Mouse (Mus musculus) MEL-GATA-1-ER (cell line): ENCODE data around the gene Arpc1a.
"Not testable (repeated sequence)": the region's sequence is repeated elsewhere in the genome, so short reads cannot be mapped to it uniquely, and the experiment has no call there.

Experiments used
- DNase-seq: peaks from one replicate; pipeline ENCODE4 v3.0.0-alpha.2; 2012; ENCODE audit warnings: low read depth; ENCODE audit errors: extremely low read depth

Arpc1a gene

DNA sequence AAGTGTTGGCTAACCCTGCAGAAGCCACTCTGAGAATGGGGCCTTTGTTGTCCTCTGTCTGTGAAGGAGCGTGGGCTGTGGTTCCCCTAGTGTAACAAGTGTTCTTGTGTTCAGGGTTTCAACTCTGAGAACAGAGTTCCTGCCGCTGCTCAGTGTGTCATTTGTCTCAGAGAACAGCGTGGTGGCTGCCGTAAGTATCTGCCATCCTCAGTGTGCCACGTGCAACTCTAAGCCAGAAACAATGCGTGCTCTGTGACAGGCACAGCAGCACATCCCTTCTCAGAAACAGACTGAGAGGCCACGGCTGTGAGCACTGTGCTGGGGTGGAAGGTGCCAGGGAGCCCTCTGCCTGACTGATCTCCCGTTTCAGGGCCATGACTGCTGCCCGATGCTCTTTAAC lies 20.7 kb downstream of the Arpc1a start:
- DNase-seq = no peak

DNA sequence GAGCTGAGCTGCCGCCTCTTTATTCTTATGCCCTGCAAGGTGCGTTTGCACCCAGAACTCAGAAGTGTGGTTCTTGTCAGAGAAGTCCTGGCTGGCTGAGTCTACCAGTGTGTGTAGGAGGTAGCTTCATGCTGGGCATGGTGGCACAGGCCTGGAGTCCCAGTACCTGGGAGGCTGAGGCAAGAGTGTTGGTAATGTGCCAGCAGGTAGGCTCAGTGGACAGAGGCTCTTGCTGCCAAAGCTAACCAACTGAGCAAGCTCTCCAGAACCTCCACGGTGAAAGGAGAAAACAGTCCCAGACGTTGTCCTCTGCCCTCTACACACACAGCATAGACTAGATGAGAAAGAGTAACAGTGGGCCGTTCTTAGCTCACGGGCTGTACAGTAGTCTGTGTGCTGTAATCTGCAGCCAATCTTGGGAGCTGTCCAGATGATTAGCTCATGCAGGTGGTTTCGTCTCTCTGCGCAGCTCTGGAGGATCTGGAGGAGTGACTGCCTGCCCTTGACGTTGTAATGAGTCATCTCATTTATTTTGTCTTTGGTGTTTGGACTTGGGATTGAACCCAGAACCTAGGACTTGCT lies 22.2 kb downstream of the Arpc1a start:
- DNase-seq = no peak

DNA sequence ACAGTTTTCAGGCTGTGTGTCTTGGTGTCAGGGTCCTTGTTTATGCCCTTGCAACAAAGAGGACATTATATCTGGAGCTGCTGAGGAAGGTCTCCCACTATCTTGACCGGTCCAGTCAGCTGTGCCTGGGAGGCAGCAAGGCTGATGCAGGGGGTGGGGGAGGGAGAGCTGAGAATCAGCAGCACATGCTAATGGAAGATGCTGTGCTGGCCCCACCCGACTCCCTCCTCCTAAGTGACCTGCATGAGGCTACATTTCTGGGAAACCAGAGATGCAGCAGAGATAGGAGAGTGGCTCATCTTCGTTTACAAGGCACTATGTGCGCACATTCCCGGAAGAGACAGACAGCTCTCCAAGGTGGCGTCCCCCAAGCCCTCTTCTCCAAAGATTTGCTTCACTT lies 26.8 kb downstream of the Arpc1a start:
- no peak for DNase-seq

DNA sequence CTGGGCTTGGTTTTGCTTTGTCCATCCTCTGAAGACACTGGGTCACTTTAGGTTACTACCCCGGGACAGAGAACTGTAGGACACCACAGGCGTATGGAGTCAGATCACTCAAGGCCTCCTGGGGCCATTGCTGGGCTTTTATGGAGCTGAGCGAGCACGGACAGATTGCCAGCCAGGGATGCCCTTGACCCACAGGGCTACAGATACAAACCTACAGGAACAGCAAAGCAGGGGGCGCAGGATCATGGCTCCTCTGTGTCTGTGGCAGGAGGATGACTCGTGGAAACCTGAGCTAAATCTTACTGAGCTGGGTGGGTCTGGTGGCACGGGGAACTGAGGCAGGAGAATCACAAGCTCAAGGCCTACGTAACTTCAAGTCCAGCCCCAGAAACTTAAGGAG lies 28.9 kb downstream of the Arpc1a start:
- no peak for DNase-seq

DNA sequence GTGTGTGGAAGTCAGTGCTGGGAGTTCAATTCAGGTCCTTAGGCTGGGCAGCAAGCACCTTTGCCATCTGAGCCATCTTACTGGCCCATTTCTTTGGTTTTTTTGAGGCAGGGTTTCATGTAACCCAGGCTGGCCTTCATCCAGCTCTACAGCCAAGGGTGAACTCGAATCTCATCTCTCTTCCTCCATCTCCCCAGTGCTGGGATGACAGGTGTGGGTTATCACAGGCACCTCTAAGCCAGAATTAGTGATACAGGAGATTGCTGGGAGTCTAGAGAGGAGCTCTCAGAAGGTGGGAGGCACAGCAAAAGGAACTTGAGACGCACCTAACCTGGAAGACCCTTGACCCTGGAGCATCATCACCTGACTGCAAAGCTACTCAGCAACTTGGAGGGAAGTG lies 29.8 kb downstream of the Arpc1a start:
- DNase-seq = no peak

DNA sequence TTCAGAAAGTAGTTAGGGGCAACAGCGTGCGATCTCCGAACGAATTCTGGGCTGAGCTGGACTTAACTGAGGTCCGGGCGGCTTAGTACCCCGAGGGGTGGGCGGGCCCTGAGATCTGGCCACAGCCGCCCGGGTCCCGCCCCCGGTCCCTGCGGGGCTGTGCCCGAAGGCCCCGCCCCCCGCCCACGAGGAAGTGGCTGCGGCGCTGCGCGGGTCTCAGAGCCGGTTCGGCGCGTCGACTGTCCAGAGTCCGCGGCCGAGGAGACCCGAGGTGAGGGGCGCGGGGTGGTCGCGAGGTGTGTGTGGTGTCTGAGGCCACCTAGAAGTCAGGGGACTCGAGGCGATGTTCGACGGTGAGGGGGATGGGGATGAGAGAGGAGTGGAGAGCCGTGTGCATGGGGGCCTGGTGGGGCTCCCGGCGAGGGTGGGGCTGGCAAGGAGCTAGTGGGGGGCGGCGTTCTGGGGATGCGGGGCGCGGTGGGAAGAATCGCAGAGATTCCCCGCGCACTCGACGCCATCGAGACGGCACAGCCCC lies 30.5 kb downstream of the Arpc1a start, which contains the start of gene Arpc1b:
Gene Arpc1b (plus strand): TSS at position 145 of the 535 bp plus-strand sequence.
- no peak for DNase-seq

DNA sequence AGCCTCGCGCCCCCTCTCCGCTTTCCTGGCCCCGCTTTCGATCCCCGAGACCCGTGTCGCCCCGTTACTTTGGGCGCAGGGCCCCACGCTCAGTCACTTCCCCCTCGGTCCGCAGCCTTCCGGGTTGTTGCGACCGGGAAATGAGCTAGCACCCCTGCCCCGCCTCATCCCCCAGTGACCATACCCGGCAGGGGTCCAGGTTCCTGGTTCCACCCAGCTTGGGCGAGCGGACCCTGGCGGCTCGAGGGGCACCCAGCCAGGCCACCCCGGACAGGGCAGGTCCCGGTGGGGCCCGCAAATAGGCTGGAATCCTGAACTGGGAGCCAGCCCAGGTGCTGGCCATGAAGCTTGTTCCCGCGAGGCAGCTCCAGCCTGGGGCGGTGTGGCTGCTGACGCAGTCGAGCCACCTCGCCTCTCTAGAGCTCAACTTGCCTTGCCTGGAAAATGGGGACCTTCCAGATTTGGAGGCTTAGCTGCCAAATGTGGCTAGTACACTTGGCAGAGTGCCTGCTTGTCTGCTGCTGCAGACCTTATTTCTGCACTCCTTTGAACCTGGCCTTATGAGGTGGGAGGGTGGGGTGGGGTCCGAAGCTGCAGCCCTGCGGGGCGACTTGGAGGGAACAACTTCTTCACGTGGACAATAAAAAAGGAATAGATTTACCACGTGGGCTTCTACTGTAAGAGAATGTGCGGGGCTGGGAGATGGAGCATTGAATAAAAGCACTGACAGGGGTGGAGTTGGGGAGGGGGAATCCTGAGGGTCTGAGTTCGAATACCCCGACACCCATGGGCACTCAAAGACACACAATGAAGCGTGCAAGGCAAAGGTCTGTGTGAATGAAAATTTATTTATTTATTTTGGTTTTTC lies 31.2 kb downstream of the Arpc1a start:
- peak; percentile 54 for DNase-seq

DNA sequence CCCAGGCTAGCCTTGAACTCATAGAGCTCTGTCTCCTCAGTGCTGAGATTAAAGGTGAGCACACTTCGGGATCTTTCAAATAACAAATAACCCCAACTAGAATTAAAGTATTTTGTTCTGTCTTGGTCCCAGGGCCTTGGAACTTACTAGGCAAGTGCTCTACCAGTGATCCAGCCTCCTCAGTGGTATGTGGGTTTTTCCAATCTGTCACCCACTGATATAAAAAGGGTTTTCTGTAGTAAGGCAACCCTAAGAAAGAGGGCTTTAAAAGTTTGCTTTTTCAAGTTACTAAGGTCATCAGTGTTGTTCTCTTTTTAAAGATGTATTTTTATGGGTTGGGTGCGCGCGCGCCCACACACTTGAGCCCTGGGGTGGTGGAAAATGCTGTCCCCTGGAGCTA lies 32.1 kb downstream of the Arpc1a start:
- DNase-seq = peak; percentile 14

DNA sequence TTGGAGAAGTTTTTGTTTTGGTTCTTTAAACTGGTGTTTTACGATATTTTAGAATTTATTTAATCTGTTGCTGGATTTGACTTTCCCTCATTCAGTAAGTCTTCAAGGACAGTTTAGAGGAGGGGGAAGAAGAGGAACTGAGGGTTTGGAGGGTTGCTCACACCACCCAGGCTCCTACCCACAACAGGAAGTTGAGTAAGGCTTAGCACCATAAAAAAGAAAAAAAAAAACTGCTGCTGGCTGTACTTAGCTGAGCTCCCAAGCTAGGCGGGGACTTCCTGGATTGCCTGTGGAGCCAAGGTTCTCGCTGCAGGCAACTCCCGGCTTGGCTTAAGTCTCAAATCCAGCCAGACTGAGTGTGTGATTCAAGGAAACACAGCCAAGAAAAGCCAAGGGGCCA lies 32.7 kb downstream of the Arpc1a start:
- DNase-seq = peak; percentile 92

DNA sequence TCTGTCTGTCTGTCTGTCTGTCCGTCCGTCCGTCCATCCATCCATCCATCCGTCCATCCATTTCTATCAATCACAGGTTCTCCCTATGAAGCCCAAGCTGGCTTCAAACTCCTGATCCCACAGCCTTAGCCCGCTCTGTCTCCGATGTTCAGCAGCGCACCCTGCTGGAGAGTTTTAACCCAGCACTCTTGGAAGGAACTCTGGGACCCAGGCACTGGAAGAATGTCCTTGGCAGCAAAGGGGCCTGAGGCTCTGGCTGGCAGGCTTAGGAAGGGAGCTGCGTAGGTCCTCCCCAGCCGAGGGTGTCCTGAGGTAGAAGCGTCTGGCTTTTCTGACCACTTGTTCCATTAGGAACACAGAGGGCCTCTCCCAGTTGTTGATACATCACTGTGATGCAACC lies 33.3 kb downstream of the Arpc1a start:
- DNase-seq = peak; percentile 39

DNA sequence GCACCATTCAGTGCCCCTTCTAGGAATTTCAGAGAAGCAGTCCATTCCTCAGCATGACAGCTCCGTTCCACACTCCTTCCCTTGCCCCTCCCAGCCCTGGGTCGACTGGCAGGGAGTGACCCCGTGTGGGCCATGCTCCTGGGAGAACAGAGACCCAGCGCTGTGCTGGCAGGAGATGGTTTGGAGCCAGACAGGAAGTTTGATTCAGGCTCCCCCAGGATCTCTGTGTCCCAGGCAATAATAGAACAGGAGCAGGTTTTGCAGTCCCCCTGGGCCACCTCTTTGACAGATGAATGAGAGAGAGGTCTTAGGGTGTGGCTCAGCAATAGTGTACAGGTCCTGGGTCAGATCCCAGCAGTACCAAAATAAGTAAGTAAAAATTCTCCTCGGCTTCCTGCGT lies 34.4 kb downstream of the Arpc1a start:
- no peak for DNase-seq

DNA sequence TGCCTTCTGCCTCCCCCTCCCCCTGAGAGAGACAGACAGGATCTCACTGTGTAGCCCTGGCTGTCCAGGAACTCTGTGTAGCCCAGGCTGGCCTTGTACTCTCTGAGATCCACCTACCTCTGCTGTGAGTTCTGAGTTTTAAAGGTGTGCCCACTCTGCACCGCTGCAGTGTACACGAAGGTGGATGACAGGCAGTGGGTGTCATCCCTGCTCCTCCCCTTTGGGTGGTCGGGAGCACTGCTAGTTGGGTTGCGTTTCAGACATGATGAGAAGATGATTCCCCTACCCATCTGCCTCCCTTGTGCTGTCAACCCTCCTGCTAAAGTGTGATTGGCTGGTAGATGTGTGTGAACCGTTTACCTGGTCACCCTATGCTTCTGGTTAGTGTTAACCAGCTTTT lies 34.8 kb downstream of the Arpc1a start:
- no peak for DNase-seq

DNA sequence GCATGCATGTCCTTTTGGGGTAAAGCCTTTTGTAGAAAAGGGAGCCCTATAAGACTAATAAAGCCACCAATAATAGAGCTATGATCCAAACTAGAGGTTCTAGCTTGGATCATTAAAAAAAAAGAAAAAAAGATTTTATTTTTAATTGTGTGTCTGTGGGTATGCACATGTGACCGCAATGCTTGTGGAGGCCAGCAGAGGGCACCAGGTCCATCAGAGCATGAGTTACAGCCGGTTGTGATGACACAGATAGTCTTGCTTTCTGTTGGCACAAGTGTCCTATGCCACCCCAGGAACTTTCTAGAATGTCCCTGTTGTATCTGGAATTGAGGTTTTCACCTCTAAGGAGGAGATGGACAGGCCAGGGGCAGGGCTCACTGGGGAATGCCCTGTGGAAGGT lies 35.8 kb downstream of the Arpc1a start:
- no peak for DNase-seq

DNA sequence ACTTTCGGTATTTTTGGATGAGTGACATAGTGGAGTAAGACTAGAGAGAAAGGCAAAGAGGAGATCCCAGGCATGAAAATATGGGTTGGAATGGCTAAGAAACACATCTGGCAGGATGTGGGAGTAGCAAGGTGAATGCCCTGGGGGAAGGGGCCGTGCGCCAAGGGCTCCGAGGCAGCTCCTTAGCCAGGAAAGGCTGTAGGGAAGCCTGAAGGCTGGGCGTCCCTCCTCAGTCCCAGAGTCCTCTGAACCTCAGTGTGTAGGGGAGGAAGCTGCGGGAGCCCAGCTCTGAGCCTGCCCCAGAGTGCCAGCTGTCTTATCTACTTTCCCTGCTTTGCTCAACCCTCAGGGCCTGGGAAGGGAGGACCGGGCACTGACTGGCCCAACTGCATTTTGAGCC lies 37.3 kb downstream of the Arpc1a start:
- DNase-seq = no peak

DNA sequence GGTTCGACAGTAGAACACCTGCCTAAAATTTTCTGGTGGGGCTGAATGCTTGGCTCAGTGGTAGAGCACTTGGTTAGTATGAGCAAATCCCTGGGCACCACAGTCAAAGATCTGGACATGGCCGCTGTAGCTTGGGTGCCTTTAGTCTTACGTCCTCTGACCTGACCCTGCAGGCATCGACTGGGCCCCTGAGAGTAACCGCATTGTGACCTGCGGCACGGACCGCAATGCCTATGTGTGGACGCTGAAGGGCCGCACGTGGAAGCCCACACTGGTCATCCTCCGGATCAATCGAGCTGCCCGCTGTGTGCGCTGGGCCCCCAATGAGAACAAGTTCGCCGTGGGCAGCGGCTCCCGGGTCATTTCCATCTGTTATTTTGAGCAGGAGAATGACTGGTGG lies 39.8 kb downstream of the Arpc1a start:
- DNase-seq = no peak

DNA sequence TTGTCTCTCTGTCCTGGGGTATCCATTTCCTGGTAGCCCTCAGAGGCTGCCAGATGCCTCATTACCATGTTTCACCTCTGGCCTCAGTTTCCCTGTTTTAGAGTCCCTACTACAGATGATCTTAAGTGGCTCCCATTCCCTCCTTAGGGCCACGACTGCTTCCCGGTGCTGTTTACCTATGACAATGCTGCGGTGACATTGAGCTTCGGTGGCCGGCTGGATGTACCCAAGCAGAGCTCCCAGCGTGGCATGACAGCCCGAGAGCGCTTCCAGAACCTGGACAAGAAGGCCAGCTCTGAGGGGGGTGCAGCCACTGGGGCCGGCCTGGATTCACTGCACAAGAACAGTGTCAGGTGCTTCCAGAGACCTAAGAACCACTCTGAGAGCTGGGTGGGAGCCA lies 43.0 kb downstream of the Arpc1a start:
- DNase-seq = no peak

DNA sequence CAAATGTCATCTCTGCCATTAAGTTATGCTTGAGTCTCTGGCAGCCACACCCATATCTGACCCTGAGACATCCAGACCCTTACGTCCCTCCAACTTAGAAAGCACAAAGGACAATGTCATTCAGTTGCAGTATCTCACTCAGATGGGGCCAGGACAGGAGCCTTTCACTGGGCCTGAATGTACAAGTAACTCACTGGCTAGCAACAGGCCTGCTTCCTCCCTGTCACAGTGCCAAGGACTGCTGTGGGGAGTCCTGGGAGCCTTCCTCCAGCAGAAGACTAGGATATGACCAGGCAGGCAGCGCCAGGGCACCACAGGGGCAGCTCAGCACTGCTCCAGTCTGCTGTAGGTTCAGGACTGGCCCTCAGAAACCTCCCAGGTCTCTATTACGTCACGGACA lies 45.5 kb downstream of the Arpc1a start:
- no peak for DNase-seq

DNA sequence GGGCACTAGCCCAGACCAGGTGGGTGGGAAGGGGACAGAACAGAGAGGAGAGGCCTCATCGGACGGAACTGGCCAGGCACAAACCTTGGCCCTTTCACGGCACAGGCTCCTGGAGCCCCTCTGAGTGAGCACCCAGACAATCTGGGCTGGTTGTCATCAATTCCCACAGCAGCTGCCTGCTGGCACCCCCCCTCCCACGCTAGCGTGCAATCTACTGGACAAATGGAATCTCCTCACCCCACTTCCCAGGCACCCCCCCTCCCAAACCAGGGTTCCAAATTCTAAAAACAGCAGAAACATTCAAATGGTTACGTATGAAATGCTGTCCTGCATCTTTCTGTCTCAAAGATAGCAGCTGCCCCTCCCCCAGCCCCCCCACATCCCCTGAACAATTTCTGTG lies 46.1 kb downstream of the Arpc1a start:
- DNase-seq = not testable (repeated sequence)

DNA sequence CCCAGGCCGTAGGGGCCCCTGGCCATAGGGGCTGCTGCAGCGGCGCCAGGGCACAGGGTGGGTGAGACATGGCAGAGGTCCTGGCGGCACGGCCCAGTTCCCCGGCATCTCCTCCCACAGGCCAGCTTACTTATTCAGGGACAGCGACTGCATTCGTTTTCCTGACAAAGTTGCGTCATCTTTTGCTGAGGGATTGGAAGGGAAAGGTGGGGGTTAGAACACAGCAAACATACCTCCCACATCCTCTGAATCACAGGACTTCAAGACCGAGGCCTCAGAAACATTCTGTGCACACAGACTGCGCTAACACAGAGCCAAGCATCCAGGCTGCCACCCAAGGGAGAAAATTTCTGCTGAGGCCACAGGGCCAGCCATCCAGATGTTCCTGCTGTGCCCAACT lies 46.6 kb downstream of the Arpc1a start:
- DNase-seq = no peak

DNA sequence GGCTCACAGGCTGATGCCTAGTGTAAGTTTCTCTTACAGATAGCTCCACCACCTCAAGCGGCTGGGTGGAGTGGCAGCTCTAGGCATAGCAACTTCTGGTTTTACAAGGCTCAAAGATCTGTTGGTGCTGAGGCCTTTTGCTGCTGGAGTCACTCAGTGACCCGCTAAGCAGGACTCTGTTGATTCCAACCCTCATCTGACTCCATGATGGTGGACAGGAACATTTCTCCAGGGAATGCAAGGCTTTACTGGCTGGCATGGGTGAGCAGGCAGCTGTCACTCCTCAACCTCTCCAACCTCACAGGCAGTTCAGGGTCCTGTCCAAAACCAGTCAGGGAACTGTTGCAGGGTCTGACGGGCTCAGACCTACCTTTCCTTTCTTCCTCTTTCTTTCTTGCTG lies 47.4 kb downstream of the Arpc1a start:
- DNase-seq = no peak

DNA sequence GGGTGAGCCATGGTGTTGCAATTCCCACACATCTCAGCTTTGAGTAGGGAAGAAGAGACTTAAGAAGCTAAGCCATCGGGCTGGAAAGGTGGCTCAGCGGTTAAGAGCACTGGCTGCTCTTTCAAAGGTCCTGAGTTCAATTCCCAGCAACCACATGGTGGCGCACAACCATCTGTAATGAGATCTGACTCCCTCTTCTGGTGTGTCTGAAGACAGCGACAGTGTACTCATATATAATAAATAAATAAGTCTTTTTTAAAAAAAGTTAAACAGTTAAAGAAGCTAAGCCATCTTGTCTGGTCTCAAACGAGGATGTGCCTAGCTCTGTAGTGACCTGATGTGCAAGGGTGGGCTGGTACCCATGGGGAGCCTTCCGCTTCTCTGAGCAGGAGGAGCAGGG lies 49.6 kb downstream of the Arpc1a start:
- not testable (repeated sequence) for DNase-seq

DNA sequence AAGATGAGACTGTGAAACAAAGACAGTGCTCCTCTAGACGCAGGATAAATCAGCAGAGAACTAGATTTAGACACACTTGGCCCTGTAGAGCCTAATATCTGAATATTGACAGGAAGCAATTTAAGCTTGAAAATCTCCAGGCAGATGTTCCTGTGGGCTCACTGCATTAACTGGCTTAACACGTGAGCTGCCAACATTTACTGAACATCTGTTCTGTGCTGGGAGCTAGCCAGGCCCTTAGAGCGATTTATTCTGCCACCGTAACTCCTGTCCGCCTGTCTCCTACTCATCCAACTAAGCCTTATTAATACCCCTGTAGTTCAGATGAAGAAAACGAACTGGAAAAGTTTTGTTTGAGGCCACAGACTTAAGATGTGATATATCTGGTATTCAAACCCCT lies 55.2 kb downstream of the Arpc1a start:
- DNase-seq = no peak
